Mouse (Mus musculus) embryonic stem cell, embryonic (primary cell): ENCODE measurements around the gene Eva1b.

Experiments used
- CTCF ChIA-PET, 4 experiments: fragments of 300-600 bp in 2 of 4; fragments of 350-600 bp in 2 of 4; sonication (Branson Sonifier 250); formaldehyde crosslinking; loops; one replicate each; lab custom pipeline; 2022; ENCODE audit warnings: inconsistent platforms in 2 of 4; lab: Charles Lee
- POLR2A ChIA-PET, 4 experiments: fragments of 300-600 bp in 2 of 4; fragments of 350-600 bp in 2 of 4; sonication (Branson Sonifier 250); formaldehyde crosslinking; loops; one replicate each; lab custom pipeline; 2022; ENCODE audit warnings: antibody characterized with exemption in 4 of 4, inconsistent platforms in 1 of 4; lab: Charles Lee

The Eva1b gene

DNA sequence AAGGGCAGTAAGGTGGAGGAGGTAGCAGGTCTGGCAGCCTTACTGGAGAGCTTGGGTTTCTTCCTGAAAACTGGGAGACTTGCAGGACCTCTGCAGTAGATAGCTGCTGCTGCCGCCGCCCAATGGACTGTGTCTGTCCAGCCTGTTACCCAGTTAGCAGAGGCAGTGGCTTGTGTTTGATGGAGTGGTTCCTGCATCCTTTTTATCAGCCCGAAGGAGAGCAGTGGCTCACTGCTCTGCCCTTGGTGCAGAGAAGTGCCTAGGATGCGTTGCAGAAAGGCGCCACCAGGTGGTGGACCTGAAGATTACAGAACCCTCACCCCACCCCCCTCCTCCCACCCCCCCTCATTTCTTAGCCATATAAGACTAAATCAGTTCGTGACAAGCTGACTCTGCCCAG is 33.6 kb upstream of the Eva1b start:
- POLR2A ChIA-PET: interaction anchor here in 3 of 4 experiments (0.6 to 2.8 kb wide), 10 partner anchors 8 to 125 kb away, joined by 3 to 12 read pairs (median 4); partner anchors contain the start of gene Stk40 (in 1 of the 3)
- CTCF ChIA-PET: interaction anchor here (0.6 to 2.9 kb wide), 22 partner anchors 10 to 1007 kb away, joined by 3 to 21 read pairs (median 5); partner anchors contain the start of genes Eva1b (in 1 of the 4), Lsm10 (in 1 of the 4), Sh3d21 (in 1 of the 4) and Stk40 (in 1 of the 4)

DNA sequence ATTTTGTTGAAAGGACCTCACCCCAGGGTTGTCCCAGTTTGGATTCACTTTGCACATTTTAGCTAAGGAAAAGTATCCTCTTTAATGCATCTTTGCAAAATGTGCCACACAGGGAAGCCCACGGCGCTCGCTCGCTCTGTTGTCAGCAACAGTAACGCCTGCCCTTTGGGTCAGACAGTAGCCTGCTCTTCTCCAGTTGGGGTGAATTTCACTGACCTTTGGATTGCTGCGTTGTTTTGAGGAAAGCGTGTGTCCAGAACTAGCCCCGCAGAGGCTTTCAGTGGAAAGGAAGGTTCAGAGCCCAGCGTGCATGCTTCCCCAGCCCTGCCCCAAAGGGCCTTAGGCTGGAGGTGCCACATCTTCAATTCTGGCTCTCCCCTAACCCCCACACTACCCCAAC is 32.1 kb upstream of the Eva1b start:
- ChIA-PET CTCF (interaction anchor here in 3 of 4 experiments (0.5 to 2.9 kb wide), 3 partner anchors 9 to 1873 kb away, joined by 4 to 21 read pairs (median 4); no protein-coding TSS in a partner anchor), POLR2A (interaction anchor here in 2 of 4 experiments (0.8 to 2.1 kb wide), 5 partner anchors 9 to 23 kb away, joined by 3 to 5 read pairs (median 4); partner anchors contain the start of gene Lsm10 (in 2 of the 2))

DNA sequence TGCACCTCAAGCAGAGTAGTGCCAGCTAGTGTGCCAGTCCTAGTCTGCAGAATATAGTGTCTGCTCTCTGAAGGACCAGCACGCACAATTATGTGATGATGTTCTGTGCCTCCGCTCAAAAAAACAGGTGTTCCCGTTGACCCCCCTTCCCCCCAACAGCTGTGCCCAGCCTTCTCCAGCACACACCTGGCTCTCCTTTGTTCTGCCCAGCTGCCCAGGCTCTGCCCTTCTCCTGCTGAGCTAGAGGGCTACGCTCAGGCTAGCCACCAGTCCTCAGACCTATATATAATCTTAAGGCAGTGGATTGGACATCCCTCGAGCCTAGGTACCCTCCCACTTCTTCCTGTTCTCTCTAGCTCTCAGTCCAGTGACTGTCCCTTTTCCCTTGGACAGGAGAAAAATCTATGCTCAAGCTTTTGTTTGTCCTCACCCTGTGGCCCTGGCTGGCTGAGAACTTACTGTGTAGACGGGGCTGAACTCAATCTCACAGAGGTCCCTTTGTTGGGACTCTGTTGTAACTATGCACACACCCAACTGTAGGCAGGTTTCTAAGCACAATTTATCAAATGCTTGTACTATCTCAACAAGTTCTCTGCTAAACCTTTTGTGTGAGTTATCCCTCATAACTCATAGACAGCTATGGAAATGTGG is 31.5 kb upstream of the Eva1b start:
- ChIA-PET POLR2A (interaction anchor here in 3 of 4 experiments (0.7 to 2.1 kb wide), 6 partner anchors 9 to 133 kb away, joined by 3 to 5 read pairs (median 4); partner anchors contain the start of gene Lsm10 (in 2 of the 3)), CTCF (interaction anchor here in 1 of 4 experiments (1.2 kb wide), 1 partner anchor 9 kb away, joined by 4 read pairs; no protein-coding TSS in a partner anchor)

DNA sequence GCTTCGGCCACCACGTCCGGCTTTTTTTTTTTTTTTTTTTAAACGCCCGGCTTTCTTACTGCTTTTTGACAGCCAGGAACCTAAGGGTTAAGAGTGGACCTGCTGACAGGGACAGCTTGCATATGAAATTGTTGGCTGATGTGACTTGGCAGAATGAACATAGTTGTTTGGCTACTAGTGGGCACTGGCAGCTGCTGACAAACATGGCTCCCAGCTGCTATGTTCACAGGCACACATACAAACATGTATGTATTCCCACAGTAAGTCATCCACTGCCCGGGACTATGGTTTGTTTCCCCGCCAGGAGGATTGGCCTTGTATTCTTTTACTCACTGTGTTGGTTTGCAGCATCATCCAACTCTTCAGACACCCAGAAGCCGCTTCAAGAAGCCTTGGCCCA is 30.4 kb upstream of the Eva1b start:
- CTCF ChIA-PET: interaction anchor here in 2 of 4 experiments (0.5 to 1.1 kb wide), 2 partner anchors 10 to 31 kb away, joined by 3 to 6 read pairs; no protein-coding TSS in a partner anchor

DNA sequence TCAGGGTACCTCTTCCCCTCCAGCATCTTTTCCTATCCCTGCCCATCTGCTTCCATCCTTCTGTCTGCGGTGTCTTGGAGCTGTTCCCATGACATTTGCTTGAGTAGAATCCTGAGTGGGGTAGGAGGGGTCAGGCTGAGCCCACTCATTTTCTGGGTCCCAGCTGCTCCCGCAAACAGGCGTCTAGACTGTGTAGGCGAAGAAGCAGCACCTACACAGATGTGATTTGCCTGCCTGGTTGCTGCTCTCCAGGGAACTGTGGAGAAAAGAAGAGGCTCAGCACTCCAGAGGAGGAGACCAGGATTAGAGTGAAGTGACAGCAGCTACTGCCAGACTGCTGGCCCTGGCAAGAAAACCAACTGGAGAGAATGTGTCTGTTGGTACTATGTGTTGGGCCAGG is 28.9 kb upstream of the Eva1b start:
- ChIA-PET CTCF (interaction anchor here in 2 of 4 experiments (0.7 to 1.0 kb wide), 2 partner anchors 32 to 34 kb away, joined by 3 to 4 read pairs; no protein-coding TSS in a partner anchor), POLR2A (interaction anchor here in 2 of 4 experiments (1.0 to 2.6 kb wide), 5 partner anchors 11 to 32 kb away, joined by 4 to 6 read pairs (median 5); no protein-coding TSS in a partner anchor)

More for the DNA sequence above, 30.4 kb upstream of the Eva1b start:
- POLR2A ChIA-PET: interaction anchor here in 2 of 4 experiments (1.0 to 2.6 kb wide), 4 partner anchors 10 to 33 kb away, joined by 3 to 6 read pairs (median 4); no protein-coding TSS in a partner anchor

DNA sequence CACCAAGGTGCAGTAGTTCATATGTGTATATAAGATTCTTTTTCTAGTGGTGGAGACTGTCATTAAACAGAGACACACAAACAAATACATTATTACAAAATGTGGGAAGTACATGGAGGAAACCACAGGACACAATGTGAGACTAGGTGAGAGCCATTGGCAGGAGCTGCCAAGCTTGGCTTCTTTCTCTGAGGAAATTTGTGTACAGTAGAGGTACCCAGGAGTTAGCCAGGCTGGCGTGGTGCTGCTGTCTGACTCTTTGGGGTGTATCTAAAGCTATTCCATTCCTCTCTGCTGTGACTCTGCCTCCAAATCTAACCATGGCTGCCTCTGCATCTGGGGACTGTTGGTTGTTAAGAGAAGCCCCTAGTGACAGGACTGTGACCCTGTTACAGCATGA is 28.5 kb upstream of the Eva1b start:
- POLR2A ChIA-PET: interaction anchor here in 1 of 4 experiments (1.6 to 2.6 kb wide), 3 partner anchors 13 to 32 kb away, joined by 4 to 6 read pairs (median 5); no protein-coding TSS in a partner anchor
- CTCF ChIA-PET: interaction anchor here in 2 of 4 experiments (0.6 to 1.0 kb wide), 3 partner anchors 16 to 34 kb away, joined by 3 to 4 read pairs (median 4); partner anchors contain the start of gene Stk40 (in 1 of the 2)

DNA sequence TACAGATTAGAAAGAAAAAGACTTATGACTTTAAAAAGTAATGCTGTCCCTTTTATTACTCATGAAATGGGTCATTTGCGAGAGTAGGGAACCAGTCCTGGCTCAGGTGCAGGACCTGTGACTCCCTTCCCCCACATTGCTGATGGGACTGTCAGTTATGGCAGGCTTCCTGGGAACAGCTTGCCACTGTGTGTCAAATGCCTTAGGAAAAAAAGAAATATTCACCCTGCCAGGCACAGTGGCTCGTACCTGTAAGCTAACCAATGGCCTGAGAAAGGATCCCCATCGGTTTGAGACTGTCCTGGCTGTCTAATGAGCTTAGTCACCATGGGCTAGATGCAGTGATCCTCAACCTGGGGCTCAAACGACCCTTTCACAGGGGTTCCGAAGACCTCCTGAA is 27.5 kb upstream of the Eva1b start:
- POLR2A ChIA-PET: interaction anchor here in 2 of 4 experiments (0.9 to 2.2 kb wide), 2 partner anchors 8 to 9 kb away, joined by 3 to 6 read pairs; no protein-coding TSS in a partner anchor

DNA sequence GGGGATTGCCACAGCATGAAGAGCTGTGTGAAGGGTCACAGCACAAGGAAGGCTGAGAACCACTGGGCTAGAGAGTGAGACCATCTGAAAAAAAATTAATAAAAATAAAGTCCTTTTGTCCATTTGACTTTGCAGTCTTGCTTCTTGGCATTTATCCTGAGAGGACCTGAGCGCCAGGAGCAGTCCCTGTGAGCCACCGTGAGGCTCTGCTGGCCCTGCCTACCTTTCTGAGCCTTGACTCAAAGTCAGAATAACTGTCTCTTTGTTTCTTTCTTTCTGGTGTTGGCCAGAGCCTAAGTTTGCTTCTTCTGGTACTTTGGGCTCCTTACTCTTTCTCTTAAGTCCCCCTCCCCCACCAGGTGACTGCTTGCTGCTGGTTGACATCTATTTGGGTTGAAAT is 27.0 kb upstream of the Eva1b start:
- CTCF ChIA-PET: no interaction called here
- POLR2A ChIA-PET: interaction anchor here in 2 of 4 experiments (0.9 to 2.2 kb wide), 3 partner anchors 9 to 11 kb away, joined by 3 to 6 read pairs (median 4); no protein-coding TSS in a partner anchor

More for the DNA sequence above, 27.5 kb upstream of the Eva1b start:
- CTCF ChIA-PET: no interaction called here

DNA sequence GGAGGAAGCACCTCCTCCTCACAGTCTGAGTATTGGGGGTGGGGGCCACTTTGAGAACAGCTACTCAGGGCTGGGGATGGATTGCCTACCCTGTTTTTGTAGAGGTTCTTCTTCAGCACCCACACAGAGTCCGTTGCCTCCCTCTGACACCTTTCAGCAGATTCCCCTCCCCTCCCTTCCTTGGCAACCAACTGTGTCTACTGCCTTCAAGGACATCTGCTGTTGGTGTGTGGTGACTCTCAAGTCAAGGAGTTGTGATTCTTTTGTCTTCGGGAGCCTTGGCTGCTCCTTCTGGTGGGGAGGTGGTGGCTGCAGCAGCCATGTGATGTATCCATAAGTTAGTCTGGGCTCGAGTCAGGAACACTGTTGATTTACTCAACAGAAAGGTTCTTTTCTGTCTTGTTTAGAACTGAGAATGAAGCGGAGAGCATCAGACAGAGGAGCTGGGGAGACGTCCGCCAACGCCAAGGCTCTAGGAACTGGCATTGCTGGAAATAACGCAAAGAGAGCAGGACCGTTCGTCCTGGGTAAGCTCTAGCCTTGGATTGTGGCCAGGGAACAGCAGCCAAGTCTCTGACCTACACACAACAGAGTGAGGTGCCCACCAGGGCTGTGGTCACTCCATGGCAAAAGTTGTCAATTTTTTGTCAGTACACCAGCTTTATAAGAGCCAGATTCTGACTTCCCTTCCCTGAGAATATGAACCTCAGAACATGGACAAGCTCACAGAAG is 24.1 kb upstream of the Eva1b start:
- ChIA-PET CTCF (interaction anchor here in 2 of 4 experiments (0.7 to 1.1 kb wide), 2 partner anchors 30 to 39 kb away, joined by 3 to 4 read pairs; no protein-coding TSS in a partner anchor), POLR2A (interaction anchor here in 3 of 4 experiments (0.7 to 1.9 kb wide), 6 partner anchors 10 to 77 kb away, joined by 3 to 5 read pairs (median 3); partner anchors contain the start of genes Mrps15 (in 2 of the 3), Lsm10 (in 1 of the 3) and Stk40 (in 1 of the 3))

DNA sequence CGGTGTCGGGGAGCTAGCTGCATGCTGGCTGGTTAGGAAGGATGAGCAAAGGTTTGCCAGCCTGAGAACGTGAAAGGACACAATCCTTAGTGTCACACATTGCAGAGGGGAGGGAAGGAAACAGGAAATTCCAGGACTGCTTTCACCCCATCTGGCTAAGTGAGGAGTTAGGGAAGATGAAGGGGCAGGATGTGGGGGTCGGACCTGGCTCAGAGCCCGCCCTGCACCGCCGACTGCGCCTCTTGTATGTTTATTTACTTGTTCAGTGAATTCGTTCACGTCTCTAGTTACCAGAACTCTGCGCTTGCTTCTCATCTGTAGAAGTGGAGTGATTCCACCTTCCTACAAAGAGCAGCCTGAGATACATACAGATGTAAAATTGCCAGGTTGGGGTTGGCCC is 17.0 kb upstream of the Eva1b start:
- CTCF ChIA-PET: interaction anchor here in 2 of 4 experiments (0.9 to 2.0 kb wide), 5 partner anchors 16 to 179 kb away, joined by 3 to 4 read pairs (median 3); partner anchors contain the start of gene Eva1b (in 1 of the 2)
- POLR2A ChIA-PET: interaction anchor here in 2 of 4 experiments (0.9 to 2.4 kb wide), 4 partner anchors 9 to 73 kb away, joined by 3 to 11 read pairs (median 4); no protein-coding TSS in a partner anchor

DNA sequence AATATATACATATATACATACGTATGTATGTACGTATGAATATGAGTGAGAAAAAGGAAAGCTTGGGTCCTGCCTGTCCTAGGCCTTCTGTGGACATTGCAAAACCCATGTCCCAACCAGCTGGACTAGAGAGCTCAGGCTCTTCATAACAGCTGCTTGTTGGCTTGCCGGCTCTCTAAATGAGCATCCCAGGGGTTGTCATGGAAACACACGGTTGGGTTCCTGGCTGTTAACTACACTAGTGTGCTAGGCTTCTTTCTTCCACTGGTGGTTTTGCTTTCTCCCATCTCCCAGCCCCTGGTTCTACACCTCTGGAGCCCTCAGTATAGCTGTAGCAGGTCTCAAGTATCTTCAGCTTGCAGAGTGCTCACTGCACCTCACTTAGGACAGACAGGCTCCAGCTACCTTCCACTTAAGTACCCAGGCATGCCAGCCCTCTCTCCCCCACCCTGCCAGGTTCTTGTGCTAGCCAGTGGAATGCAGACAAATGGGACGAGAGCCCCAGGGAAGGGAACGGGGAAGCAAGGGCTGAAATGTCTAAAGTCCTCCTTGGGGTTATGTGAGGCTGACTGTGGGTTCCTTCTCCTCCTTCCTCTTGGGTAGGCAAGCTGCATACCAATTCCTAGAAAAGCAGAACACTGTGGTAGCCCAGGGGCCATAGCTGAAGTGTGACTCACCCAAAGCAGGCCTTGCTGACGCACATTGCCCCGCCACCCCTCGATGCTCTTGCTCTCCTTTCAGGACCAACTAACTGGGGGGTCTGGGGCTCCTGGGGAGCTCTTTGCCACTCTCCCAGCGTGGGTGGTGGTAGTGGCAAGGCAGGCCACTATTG is 16.0 kb upstream of the Eva1b start:
- ChIA-PET POLR2A (interaction anchor here in 2 of 4 experiments (0.8 to 2.4 kb wide), 4 partner anchors 18 to 72 kb away, joined by 3 to 11 read pairs (median 4); no protein-coding TSS in a partner anchor), CTCF (interaction anchor here (0.6 to 2.0 kb wide), 8 partner anchors 15 to 412 kb away, joined by 3 to 9 read pairs (median 3); partner anchors contain the start of gene Eva1b (in 1 of the 4))

DNA sequence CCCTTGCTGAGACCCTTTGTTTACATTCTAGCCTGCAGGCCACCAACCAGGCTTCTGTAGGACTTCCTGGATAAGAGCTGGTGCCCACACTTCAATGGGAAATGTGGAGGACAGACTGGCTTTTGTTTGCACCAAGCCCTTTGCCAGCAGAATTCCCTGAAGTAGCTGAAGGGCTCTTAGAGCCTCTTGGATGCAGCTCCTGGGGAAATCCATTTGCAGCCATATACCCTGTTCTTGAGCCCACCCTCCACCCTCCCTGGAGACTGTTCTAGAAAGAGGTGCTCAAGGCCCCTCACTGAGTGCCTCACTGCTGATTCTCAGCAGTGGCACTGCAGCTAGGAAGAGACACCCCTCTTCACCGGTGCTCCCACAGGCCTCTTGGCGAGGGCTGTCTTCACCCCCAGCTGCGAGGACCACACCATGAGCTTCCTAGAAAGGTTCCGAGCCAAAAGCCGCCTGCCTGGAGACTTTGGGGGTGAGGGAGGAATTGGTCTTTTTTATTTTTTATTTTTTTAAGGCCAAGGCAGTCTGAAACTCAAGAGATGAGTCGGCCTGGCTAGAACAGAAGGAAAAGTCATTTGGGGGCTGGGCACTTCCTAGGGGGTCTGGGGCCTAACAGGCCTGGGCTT is 14.8 kb upstream of the Eva1b start:
- CTCF ChIA-PET: interaction anchor here in 3 of 4 experiments (0.6 to 1.3 kb wide), 4 partner anchors 17 to 49 kb away, joined by 3 to 9 read pairs (median 4); no protein-coding TSS in a partner anchor
- POLR2A ChIA-PET: interaction anchor here in 3 of 4 experiments (0.6 to 1.1 kb wide), 3 partner anchors 10 to 80 kb away, joined by 3 to 8 read pairs (median 3); no protein-coding TSS in a partner anchor

DNA sequence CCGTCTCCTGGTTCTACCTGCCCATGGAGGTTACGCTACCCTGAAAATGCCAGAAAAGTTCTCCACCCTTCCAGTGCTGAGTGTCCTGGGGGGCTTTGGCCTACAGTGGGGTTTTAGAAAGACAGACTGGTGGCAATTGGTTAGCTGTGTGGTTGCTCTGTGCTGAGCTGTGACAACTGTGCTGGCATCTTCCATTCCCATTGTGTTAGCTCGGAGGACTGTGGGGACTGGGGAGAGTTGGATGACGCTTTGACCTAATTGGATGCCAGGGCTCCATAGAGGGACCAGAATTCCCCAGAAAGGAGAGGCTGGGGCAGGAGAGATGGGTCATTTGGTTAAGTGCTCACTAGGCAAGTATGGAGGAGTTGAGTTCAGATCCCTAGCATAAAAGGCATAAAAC is 13.3 kb upstream of the Eva1b start:
- ChIA-PET POLR2A (interaction anchor here in 1 of 4 experiments (1.5 kb wide), 1 partner anchor 15 kb away, joined by 4 read pairs; no protein-coding TSS in a partner anchor), CTCF (no interaction called here)

DNA sequence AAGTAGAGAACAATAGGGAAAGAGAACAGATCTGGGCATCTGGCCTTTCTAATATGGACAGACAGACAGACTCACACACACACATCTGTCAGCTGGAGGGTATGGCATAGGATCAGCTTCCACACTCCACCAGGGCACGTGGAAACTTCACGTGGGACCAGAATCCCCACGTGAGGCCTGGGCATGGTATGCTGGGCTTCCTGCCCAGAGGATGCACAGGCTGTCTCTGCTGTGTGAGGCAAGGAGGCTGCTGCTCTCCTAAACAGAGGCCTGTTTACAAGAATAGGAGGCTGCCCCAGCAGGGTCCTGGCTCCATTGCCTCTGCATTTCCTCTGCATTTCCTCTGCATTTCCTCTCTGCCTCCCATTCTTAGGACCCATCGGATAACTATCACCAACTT is 12.9 kb upstream of the Eva1b start:
- ChIA-PET POLR2A (interaction anchor here in 2 of 4 experiments (1.0 to 1.5 kb wide), 4 partner anchors 12 to 32 kb away, joined by 3 to 4 read pairs (median 3); no protein-coding TSS in a partner anchor), CTCF (no interaction called here)

DNA sequence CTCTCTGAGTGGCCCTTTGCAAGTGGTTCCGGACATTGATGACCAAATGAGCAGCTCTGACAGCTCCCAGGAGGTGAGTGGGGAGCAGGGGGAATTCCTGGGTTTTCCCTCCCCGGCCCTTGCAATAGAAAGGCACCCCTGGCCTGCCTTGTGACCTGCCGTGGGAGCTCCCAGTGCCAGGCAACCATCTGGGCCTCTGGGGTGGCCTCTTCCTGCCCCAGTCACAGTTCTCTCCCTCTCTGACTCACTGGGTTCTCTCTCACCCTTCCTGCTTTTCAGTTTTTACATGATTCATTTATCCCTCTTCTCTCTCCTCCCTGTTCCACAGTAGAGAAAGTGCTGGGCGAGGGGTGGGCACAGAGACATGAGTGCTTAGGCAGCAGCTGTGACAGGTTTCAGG is 9.8 kb upstream of the Eva1b start:
- CTCF ChIA-PET: interaction anchor here in 2 of 4 experiments (0.6 to 1.0 kb wide), 2 partner anchors 11 to 38 kb away, joined by 3 to 4 read pairs; no protein-coding TSS in a partner anchor

DNA sequence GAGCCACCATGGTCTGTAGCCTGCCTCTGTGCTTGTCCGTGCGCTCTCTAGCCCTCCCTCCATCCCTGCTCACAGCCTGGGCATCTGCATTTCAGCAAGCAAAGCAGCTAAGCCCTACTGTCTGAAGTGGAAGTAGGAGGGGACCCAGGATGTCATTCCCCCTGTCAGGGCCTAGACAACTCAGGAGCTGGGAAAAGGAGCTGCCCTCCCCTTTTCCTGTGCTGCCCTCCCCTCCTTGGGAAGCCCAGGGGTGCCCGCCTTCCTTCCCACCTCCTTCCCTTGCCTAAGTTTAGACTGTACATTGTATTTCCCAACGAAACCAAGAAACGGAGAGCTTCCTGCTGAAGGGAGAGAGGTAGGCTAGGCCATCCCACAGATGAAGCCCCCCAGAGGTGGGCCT is 6.5 kb upstream of the Eva1b start:
- ChIA-PET POLR2A (interaction anchor here in 1 of 4 experiments (0.5 to 1.5 kb wide), 2 partner anchors 72 to 402 kb away, joined by 3 to 4 read pairs; no protein-coding TSS in a partner anchor), CTCF (interaction anchor here in 1 of 4 experiments (0.5 kb wide), 1 partner anchor 151 kb away, joined by 4 read pairs; no protein-coding TSS in a partner anchor)

More for the DNA sequence above, 9.8 kb upstream of the Eva1b start:
- POLR2A ChIA-PET: interaction anchor here in 2 of 4 experiments (0.9 to 2.0 kb wide), 5 partner anchors 11 to 45 kb away, joined by 3 to 6 read pairs (median 3); no protein-coding TSS in a partner anchor
